Mouse (Mus musculus): ENCODE measurements around the gene Kcnk3. TPM values are rescaled to one million over a fixed set of nuclear protein-coding genes. Genes with fewer than 3 reads are reported as not detected.

Gene Kcnk3
- polyA plus RNA-seq, 1 experiment, result 81.9 TPM

DNA sequence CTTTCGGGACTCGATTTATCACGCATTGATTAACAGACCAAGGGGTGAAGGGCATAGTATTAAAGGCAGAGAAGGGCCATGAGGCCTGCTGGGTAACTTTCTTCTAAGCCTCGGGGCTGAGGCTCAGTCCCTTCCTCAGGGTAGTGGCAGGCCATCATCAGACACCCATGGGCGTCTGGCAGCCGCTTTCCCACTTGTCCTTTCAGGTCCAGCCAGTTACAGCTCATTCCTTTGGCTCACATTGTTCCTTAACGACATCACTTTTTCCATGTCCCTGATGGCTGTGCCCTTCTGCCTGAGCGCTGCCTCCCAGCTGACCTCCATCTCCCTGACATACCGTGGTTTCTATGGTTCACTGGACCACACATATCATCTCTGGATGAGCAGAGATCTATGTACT is 10.7 kb upstream of the Kcnk3 start:
- Histone ChIP-seq H3K4me3 (replicated peaks; ENCODE audit: insufficient read depth, low read depth, low read length) (no peak overlapping the region), H3K27me3 (ENCODE audit: control insufficient read depth, insufficient read depth, low read length) (no peaks in the 10 kb centered on the region), H3K27ac (ENCODE audit: insufficient read depth, low read length) (peak overlapping the region; percentile 75), H3K4me1 (ENCODE audit: control insufficient read depth, insufficient read depth, low read length) (peaks cover 29% of the 10 kb centered on the region)
- peak in 1 of 2 experiments; percentile 41 for DNase-seq
- WGBS, result 49% methylated on average over 9 of the region's 9 CpGs
- TF ChIP-seq CTCF (IDR thresholded peaks at IDR 0.05; ENCODE audit: borderline replicate concordance, insufficient read depth, low read depth, low read length) (no peak), POLR2A (IDR thresholded peaks at IDR 0.05; ENCODE audit: borderline replicate concordance, insufficient read depth, low read length) (no peak)

DNA sequence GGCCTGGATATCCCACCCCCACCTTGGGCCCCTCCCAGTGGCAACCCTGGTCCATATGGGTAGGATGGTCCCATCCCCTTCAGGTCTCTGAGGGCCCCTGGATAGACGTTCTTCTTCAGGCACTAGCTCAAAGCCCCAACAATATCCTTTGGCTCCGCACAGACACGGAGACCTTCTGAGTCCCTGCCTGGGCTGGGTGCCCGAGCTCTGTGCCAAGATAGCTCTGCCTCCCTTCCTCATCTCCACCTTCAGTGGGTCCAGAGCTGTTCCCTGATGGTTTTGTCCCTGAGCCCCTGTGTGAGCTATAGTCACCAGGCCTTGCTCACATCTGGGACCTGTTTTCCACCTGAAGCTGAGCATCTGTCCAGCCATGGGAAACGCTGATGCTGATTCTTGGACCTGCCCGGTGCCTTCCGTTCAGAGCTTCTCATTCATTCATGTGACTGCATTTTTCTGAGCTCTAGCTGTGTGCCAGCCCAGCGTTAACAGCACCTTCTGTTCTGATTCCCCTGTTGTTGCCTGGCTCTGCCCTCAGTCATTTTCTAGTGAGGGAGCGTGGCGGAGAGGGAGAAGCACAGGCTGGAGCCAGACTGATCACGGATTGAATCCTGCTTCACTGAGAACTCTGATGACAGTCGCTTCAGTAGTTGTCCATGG is 10.2 kb upstream of the Kcnk3 start:
- peak; percentile 89 for DNase-seq
- peak overlapping the region; percentile 75 for H3K27ac ChIP-seq (ENCODE audit: insufficient read depth, low read length)
- peaks cover 33% of the 10 kb centered on the region for H3K4me1 ChIP-seq (ENCODE audit: control insufficient read depth, insufficient read depth, low read length)
- peak overlapping the region; percentile 6 for H3K4me3 ChIP-seq (replicated peaks; ENCODE audit: insufficient read depth, low read depth, low read length)
- no peaks in the 10 kb centered on the region for H3K27me3 ChIP-seq (ENCODE audit: control insufficient read depth, insufficient read depth, low read length)
- 5% methylated on average over 12 of the region's 12 CpGs for WGBS
- TF ChIP-seq CTCF (IDR thresholded peaks at IDR 0.05; ENCODE audit: borderline replicate concordance, insufficient read depth, low read depth, low read length) (no peak), POLR2A (IDR thresholded peaks at IDR 0.05; ENCODE audit: borderline replicate concordance, insufficient read depth, low read length) (peak; percentile 42; the same call in 1 of the 2 replicates)

DNA sequence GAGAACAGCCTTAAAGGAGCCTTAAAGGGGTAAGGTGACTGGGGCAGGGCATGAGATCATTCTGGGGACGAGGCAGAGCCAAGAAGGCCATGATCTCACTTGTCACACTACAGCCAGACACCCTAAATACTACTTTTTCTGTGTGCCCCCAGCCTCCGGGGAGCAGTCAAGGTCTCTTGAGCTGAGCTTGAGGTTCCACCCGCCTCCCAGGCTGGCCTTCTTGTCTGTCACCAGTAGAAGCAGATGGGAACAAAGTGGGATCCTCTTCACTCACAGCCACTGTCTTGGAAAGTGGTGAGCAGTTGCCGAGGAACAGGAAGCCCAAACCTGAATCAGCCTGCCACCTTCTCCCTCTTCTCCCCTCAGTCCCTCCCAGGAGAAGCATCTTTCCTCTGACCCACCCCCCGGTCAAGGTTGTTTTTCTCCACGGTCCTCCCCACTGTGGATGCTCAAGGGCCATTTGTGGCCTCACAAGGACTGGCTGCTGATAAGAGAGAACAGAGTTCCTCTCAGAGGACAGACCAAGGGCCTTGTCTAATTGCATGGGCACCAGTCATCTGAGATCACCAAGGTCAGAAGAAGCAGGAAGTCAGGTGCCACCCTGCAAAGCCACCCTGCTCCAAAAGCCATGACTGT is 9.4 kb upstream of the Kcnk3 start:
- 24% methylated on average over 6 of the region's 6 CpGs for WGBS
- H3K27ac ChIP-seq (ENCODE audit: insufficient read depth, low read length), result peak overlapping the region; percentile 75

DNA sequence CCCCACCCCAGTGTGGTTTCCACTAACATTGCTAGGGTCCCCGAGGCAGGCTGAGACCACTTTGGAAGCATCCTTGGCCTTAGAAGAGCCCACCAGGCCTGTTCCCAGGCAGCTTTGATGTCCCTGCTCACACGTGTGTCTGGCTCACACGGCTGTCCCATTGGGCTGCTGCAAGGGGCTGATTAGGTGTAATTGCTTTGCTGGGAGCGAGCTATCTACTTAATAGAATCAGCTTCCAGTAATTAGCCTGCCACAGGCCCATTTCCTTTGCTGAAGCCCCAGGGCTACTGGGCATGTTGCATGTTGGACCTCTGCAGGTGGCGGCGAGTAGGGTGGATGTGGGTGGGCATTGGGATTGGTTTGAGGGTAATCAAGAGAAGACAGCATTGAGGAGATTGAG is 7.2 kb upstream of the Kcnk3 start:
- no peak for TF ChIP-seq CTCF (IDR thresholded peaks at IDR 0.05; ENCODE audit: borderline replicate concordance, insufficient read depth, low read depth, low read length)
- no peak for TF ChIP-seq POLR2A (IDR thresholded peaks at IDR 0.05; ENCODE audit: borderline replicate concordance, insufficient read depth, low read length)
- Histone ChIP-seq H3K27ac (ENCODE audit: insufficient read depth, low read length) (no peak overlapping the region), H3K27me3 (ENCODE audit: control insufficient read depth, insufficient read depth, low read length) (no peaks in the 10 kb centered on the region), H3K4me3 (replicated peaks; ENCODE audit: insufficient read depth, low read depth, low read length) (no peak overlapping the region), H3K4me1 (ENCODE audit: control insufficient read depth, insufficient read depth, low read length) (peaks cover 41% of the 10 kb centered on the region)
- 93% methylated on average over 6 of the region's 6 CpGs for WGBS
- no peak for DNase-seq

More for the DNA sequence above, 9.4 kb upstream of the Kcnk3 start:
- DNase-seq, result peak in 1 of 2 experiments; percentile 48
- Histone ChIP-seq H3K4me3 (replicated peaks; ENCODE audit: insufficient read depth, low read depth, low read length) (no peak overlapping the region), H3K27me3 (ENCODE audit: control insufficient read depth, insufficient read depth, low read length) (no peaks in the 10 kb centered on the region), H3K4me1 (ENCODE audit: control insufficient read depth, insufficient read depth, low read length) (peaks cover 33% of the 10 kb centered on the region)
- TF ChIP-seq CTCF (IDR thresholded peaks at IDR 0.05; ENCODE audit: borderline replicate concordance, insufficient read depth, low read depth, low read length) (no peak), POLR2A (IDR thresholded peaks at IDR 0.05; ENCODE audit: borderline replicate concordance, insufficient read depth, low read length) (no peak)

DNA sequence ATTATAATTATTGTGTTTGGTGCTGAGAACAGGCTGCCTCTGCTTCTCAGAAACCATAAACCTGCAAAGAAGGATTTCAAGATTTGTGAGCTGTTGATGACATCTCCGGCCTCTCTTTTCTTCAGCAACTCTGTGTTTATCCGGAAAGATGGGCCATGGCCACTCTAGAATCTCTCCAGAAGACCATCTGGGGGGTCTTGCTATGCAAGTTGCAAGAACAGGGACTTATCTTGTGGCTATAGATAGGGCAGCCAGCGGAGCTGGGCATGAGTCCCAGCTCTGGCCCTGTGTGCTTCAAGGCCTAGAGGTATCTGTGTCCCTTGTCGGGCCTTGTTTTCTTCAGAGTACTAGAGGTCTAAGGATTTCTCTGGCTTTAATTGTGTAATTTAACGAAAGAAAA is 6.0 kb upstream of the Kcnk3 start:
- Histone ChIP-seq H3K27ac (ENCODE audit: insufficient read depth, low read length) (no peak overlapping the region), H3K27me3 (ENCODE audit: control insufficient read depth, insufficient read depth, low read length) (no peaks in the 10 kb centered on the region), H3K4me3 (replicated peaks; ENCODE audit: insufficient read depth, low read depth, low read length) (no peak overlapping the region), H3K4me1 (ENCODE audit: control insufficient read depth, insufficient read depth, low read length) (peaks cover 48% of the 10 kb centered on the region)
- TF ChIP-seq CTCF (IDR thresholded peaks at IDR 0.05; ENCODE audit: borderline replicate concordance, insufficient read depth, low read depth, low read length) (no peak), POLR2A (IDR thresholded peaks at IDR 0.05; ENCODE audit: borderline replicate concordance, insufficient read depth, low read length) (no peak)
- WGBS, result 85% methylated on average over 5 of the region's 5 CpGs
- no peak for DNase-seq

DNA sequence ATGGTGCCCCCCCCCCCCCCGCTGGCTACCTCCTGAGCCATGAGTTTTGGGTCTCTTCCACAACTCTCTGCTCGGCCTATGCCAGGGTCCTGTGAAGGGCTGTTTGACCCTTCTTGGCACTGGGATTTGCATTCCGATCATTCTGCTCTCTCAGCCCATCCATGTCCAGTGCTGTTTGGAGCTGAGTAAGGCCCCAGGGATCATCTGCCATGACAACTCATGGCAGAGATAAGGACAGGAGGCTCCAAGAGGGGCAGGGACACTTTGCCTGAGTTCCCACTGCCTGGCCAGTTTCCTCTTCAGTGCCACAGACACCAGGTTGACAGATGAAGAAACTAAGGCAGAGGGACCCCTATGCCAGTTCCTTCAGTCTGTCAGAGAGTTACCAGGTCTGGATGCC is 1.4 kb upstream of the Kcnk3 start:
- no peaks in the 10 kb centered on the region for H3K27me3 ChIP-seq (ENCODE audit: control insufficient read depth, insufficient read depth, low read length)
- peak; percentile 81 to 92 for DNase-seq
- peak overlapping the region; percentile 58 for H3K4me3 ChIP-seq (replicated peaks; ENCODE audit: insufficient read depth, low read depth, low read length)
- H3K27ac ChIP-seq (ENCODE audit: insufficient read depth, low read length), result peak overlapping the region; percentile 98
- TF ChIP-seq POLR2A (IDR thresholded peaks at IDR 0.05; ENCODE audit: borderline replicate concordance, insufficient read depth, low read length), result 0 out of 2 replicates have a peak, but pooled peaks have one; percentile 4
- no peak for TF ChIP-seq CTCF (IDR thresholded peaks at IDR 0.05; ENCODE audit: borderline replicate concordance, insufficient read depth, low read depth, low read length)
- peaks cover 33% of the 10 kb centered on the region for H3K4me1 ChIP-seq (ENCODE audit: control insufficient read depth, insufficient read depth, low read length)
- 17% methylated on average over 3 of the region's 3 CpGs for WGBS

DNA sequence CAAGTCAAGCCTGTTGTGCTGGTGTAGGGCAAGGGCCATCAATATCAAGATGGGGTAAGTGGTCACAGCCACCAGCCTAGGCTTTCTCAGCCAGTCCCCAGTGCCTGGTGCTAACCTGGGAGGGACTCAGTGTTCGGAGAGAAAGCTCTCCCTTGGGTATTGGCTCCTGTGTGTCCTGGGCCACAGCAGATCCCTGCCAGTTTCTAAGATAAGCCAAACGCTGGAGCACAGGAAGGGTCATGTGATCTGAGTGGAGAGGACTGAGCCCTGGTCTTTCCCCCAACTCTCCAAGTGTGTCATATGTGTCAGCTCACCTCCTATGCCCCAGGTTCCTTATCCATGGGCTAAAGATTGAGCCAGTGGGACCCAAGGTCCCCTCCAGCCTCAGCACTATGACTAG is 869 bp upstream of the Kcnk3 start:
- H3K27ac ChIP-seq (ENCODE audit: insufficient read depth, low read length), result peak overlapping the region; percentile 98
- TF ChIP-seq CTCF (IDR thresholded peaks at IDR 0.05; ENCODE audit: borderline replicate concordance, insufficient read depth, low read depth, low read length), result no peak
- H3K4me3 ChIP-seq (replicated peaks; ENCODE audit: insufficient read depth, low read depth, low read length), result peak overlapping the region; percentile 58
- peaks cover 33% of the 10 kb centered on the region for H3K4me1 ChIP-seq (ENCODE audit: control insufficient read depth, insufficient read depth, low read length)
- WGBS, result 4% methylated on average over 2 of the region's 2 CpGs
- H3K27me3 ChIP-seq (ENCODE audit: control insufficient read depth, insufficient read depth, low read length), result no peaks in the 10 kb centered on the region
- peak in 1 of 2 experiments; percentile 61 for DNase-seq
